Mouse (Mus musculus) CH12.LX (cell line): ENCODE data around the gene Spire2. TPM values are rescaled to one million over a fixed set of nuclear protein-coding genes. Genes with fewer than 3 reads are reported as not detected.

ENCODE experiments used
- DNase-seq: peaks from one replicate; pipeline ENCODE4 v3.0.0-alpha.2; 2013; ENCODE audit errors: extremely low read depth
- H3K27ac ChIP-seq: 2 replicates; pipeline ENCODE4 v1.5.1; 2012; ENCODE audit warnings: low read depth, mild to moderate bottlenecking, control low read depth, moderate library complexity; ENCODE audit not compliant: insufficient read depth
- H3K27me3 ChIP-seq: replicated peaks from 2 replicates; pipeline ENCODE3; 2012; ENCODE audit warnings: inconsistent platforms
- H3K36me3 ChIP-seq, 2 experiments: replicated peaks in 1 of 2; 2 replicates each; pipeline versions ENCODE3 to v1.6.1; 2012; ENCODE audit warnings: inconsistent platforms in 1 of 2, low read length in 1 of 2, mild to moderate bottlenecking in 1 of 2, mixed read lengths in 1 of 2, moderate library complexity in 1 of 2; ENCODE audit not compliant: control insufficient read depth in 1 of 2, insufficient read depth in 1 of 2
- H3K4me1 ChIP-seq, 2 experiments: 2 replicates each; pipeline ENCODE4 v1.6.1; 2012; ENCODE audit warnings: inconsistent platforms in 1 of 2, moderate library complexity in 1 of 2; ENCODE audit not compliant: insufficient read depth in 2 of 2, control insufficient read depth in 1 of 2
- H3K4me2 ChIP-seq: 2 replicates; pipeline ENCODE4 v1.6.1; 2012; ENCODE audit warnings: low read depth, mild to moderate bottlenecking, control low read depth; ENCODE audit not compliant: poor library complexity, insufficient read depth, severe bottlenecking
- H3K4me3 ChIP-seq, 3 experiments: fragments of 150-350 bp in 1 of 3; sonication (generic) in 1 of 3; replicated peaks in 1 of 3; 2 replicates each; pipeline versions ENCODE3 to v1.5.1; 2011 to 2012; ENCODE audit warnings: low read depth in 2 of 3, low read length in 2 of 3, mild to moderate bottlenecking in 2 of 3, moderate library complexity in 2 of 3, control low read depth in 1 of 3, improper control_type of control experiment in 1 of 3, inconsistent platforms in 1 of 3, mixed read lengths in 1 of 3; ENCODE audit not compliant: poor library complexity in 1 of 3
- H3K79me2 ChIP-seq: replicated peaks from 2 replicates; pipeline ENCODE4 v1.6.1; 2012; ENCODE audit warnings: mild to moderate bottlenecking, moderate library complexity; ENCODE audit not compliant: control insufficient read depth, poor library complexity, insufficient read depth, severe bottlenecking; ENCODE audit errors: extremely low read depth
- H3K9ac ChIP-seq: 2 replicates; pipeline ENCODE4 v1.6.1; 2012; ENCODE audit warnings: low read depth, mild to moderate bottlenecking, control low read depth, moderate library complexity; ENCODE audit not compliant: insufficient read depth
- H3K9me3 ChIP-seq: replicated peaks from 2 replicates; pipeline ENCODE3; 2012; ENCODE audit warnings: low read length, inconsistent platforms, mixed read lengths
- BHLHE40 ChIP-seq: IDR thresholded peaks from 2 replicates; pipeline ENCODE4 v1.6.1; 2011; ENCODE audit warnings: mild to moderate bottlenecking, low read depth, low read length, improper control_type of control experiment
- CHD1 ChIP-seq: IDR thresholded peaks from 2 replicates; pipeline ENCODE4 v1.6.1; 2012; ENCODE audit warnings: low read depth, low read length, improper control_type of control experiment, inconsistent platforms
- CHD2 ChIP-seq: IDR thresholded peaks from 2 replicates; pipeline ENCODE4 v1.6.1; 2011; ENCODE audit warnings: low read length, improper control_type of control experiment
- CTCF ChIP-seq, 2 experiments: IDR thresholded peaks in 1 of 2; conservative IDR thresholded peaks in 1 of 2; 2 replicates each; pipeline ENCODE4 v1.5.1; 2011 to 2012; ENCODE audit warnings: low read depth in 2 of 2, low read length in 2 of 2, improper control_type of control experiment in 1 of 2, inconsistent platforms in 1 of 2, mild to moderate bottlenecking in 1 of 2, moderate library complexity in 1 of 2
- E2F4 ChIP-seq: IDR thresholded peaks from 2 replicates; pipeline ENCODE4 v1.6.1; 2011; ENCODE audit warnings: low read depth, low read length, improper control_type of control experiment; ENCODE audit not compliant: insufficient replicate concordance
- ELF1 ChIP-seq: IDR thresholded peaks from 2 replicates; pipeline ENCODE4 v1.6.1; 2014; ENCODE audit warnings: low read depth, mild to moderate bottlenecking, inconsistent platforms, low read length, improper control_type of control experiment
- EP300 ChIP-seq: IDR thresholded peaks from 2 replicates; pipeline ENCODE4 v1.6.1; 2011; ENCODE audit warnings: low read length, improper control_type of control experiment
- ETS1 ChIP-seq: conservative IDR thresholded peaks from 2 replicates; pipeline ENCODE4 v1.6.1; 2012; ENCODE audit warnings: low read depth, mild to moderate bottlenecking, inconsistent platforms, low read length, improper control_type of control experiment, moderate library complexity
- GABPA ChIP-seq: IDR thresholded peaks from 2 replicates; pipeline ENCODE4 v1.6.1; 2012; ENCODE audit warnings: low read depth, low read length, improper control_type of control experiment, inconsistent platforms; ENCODE audit not compliant: insufficient replicate concordance
- HCFC1 ChIP-seq: IDR thresholded peaks from 2 replicates; pipeline ENCODE4 v1.6.1; 2012; ENCODE audit warnings: low read depth, mild to moderate bottlenecking, inconsistent platforms, low read length, improper control_type of control experiment
- IRF4 ChIP-seq: IDR thresholded peaks from 2 replicates; pipeline ENCODE4 v1.6.1; 2014; ENCODE audit warnings: low read depth, mild to moderate bottlenecking, inconsistent platforms, low read length, improper control_type of control experiment
- JUN ChIP-seq: IDR thresholded peaks from 2 replicates; pipeline ENCODE4 v1.6.1; 2011; ENCODE audit warnings: low read depth, mild to moderate bottlenecking, low read length, improper control_type of control experiment, moderate library complexity; ENCODE audit not compliant: insufficient read depth
- JUND ChIP-seq: conservative IDR thresholded peaks from 2 replicates; pipeline ENCODE4 v1.6.1; 2011; ENCODE audit warnings: low read depth, low read length, improper control_type of control experiment
- KAT2A ChIP-seq: IDR thresholded peaks from 2 replicates; pipeline ENCODE4 v1.6.1; 2012; ENCODE audit warnings: low read length, improper control_type of control experiment, inconsistent platforms; ENCODE audit not compliant: insufficient replicate concordance
- MAFK ChIP-seq: IDR thresholded peaks from 2 replicates; pipeline ENCODE4 v1.6.1; 2011; ENCODE audit warnings: low read length, improper control_type of control experiment; ENCODE audit not compliant: insufficient replicate concordance
- MAX ChIP-seq: IDR thresholded peaks from 2 replicates; pipeline ENCODE4 v1.6.1; 2011; ENCODE audit warnings: low read length, improper control_type of control experiment
- MAZ ChIP-seq: IDR thresholded peaks from 2 replicates; pipeline ENCODE4 v1.6.1; 2012; ENCODE audit warnings: low read depth, mild to moderate bottlenecking, inconsistent platforms, low read length, improper control_type of control experiment, moderate library complexity
- MEF2A ChIP-seq: IDR thresholded peaks from 2 replicates; pipeline ENCODE4 v1.6.1; 2014; ENCODE audit warnings: low read depth, mild to moderate bottlenecking, inconsistent platforms, low read length, improper control_type of control experiment, borderline replicate concordance
- MXI1 ChIP-seq: IDR thresholded peaks from 2 replicates; pipeline ENCODE4 v1.6.1; 2011; ENCODE audit warnings: mild to moderate bottlenecking, low read depth, low read length, improper control_type of control experiment
- MYC ChIP-seq: IDR thresholded peaks from 2 replicates; pipeline ENCODE4 v1.6.1; 2011; ENCODE audit warnings: low read depth, mild to moderate bottlenecking, improper control_type of control experiment, low read length
- NELFE ChIP-seq: IDR thresholded peaks from 2 replicates; pipeline ENCODE4 v1.6.1; 2011; ENCODE audit warnings: low read depth, low read length, improper control_type of control experiment
- NRF1 ChIP-seq: IDR thresholded peaks from 2 replicates; pipeline ENCODE4 v1.6.1; 2014; ENCODE audit warnings: low read depth, mild to moderate bottlenecking, inconsistent platforms, low read length, improper control_type of control experiment, moderate library complexity
- PAX5 ChIP-seq: IDR thresholded peaks from 2 replicates; pipeline ENCODE4 v1.6.1; 2012; ENCODE audit warnings: low read length, inconsistent platforms, mixed read lengths
- POLR2A ChIP-seq: IDR thresholded peaks from 2 replicates; pipeline ENCODE4 v1.6.1; 2011; ENCODE audit warnings: low read depth, mild to moderate bottlenecking, improper control_type of control experiment, low read length
- POLR2AphosphoS2 ChIP-seq: IDR thresholded peaks from 2 replicates; pipeline ENCODE4 v1.6.1; 2011; ENCODE audit warnings: low read depth, low read length, improper control_type of control experiment
- RAD21 ChIP-seq: IDR thresholded peaks from 2 replicates; pipeline ENCODE4 v1.6.1; 2011; ENCODE audit warnings: low read depth, mild to moderate bottlenecking, low read length, improper control_type of control experiment, moderate library complexity
- RCOR1 ChIP-seq: conservative IDR thresholded peaks from 2 replicates; pipeline ENCODE4 v1.6.1; 2012; ENCODE audit warnings: low read depth, mild to moderate bottlenecking, inconsistent platforms, low read length, improper control_type of control experiment
- SIN3A ChIP-seq: IDR thresholded peaks from 2 replicates; pipeline ENCODE4 v1.6.1; 2012; ENCODE audit warnings: low read length, improper control_type of control experiment, inconsistent platforms
- SMC3 ChIP-seq: IDR thresholded peaks from 2 replicates; pipeline ENCODE4 v1.6.1; 2011; ENCODE audit warnings: low read depth, low read length, improper control_type of control experiment
- TBP ChIP-seq: conservative IDR thresholded peaks from 2 replicates; pipeline ENCODE4 v1.6.1; 2011; ENCODE audit warnings: low read depth, low read length, improper control_type of control experiment
- TCF12 ChIP-seq: IDR thresholded peaks from 2 replicates; pipeline ENCODE4 v1.6.1; 2014; ENCODE audit warnings: low read depth, mild to moderate bottlenecking, inconsistent platforms, low read length, improper control_type of control experiment
- UBTF ChIP-seq: IDR thresholded peaks from 2 replicates; pipeline ENCODE4 v1.6.1; 2012; ENCODE audit warnings: low read depth, mild to moderate bottlenecking, inconsistent platforms, low read length, improper control_type of control experiment, moderate library complexity
- USF1 ChIP-seq: IDR thresholded peaks from 2 replicates; pipeline ENCODE4 v1.6.1; 2014; ENCODE audit warnings: low read depth, mild to moderate bottlenecking, inconsistent platforms, low read length, improper control_type of control experiment
- USF2 ChIP-seq: conservative IDR thresholded peaks from 2 replicates; pipeline ENCODE4 v1.6.1; 2011; ENCODE audit warnings: low read depth, low read length, improper control_type of control experiment
- ZC3H11A ChIP-seq: IDR thresholded peaks from 2 replicates; pipeline ENCODE4 v1.6.1; 2012; ENCODE audit warnings: low read depth, mild to moderate bottlenecking, inconsistent platforms, low read length, improper control_type of control experiment
- ZKSCAN1 ChIP-seq: IDR thresholded peaks from 2 replicates; pipeline ENCODE4 v1.6.1; 2012; ENCODE audit warnings: low read depth, inconsistent platforms, low read length, improper control_type of control experiment, borderline replicate concordance
- ZMIZ1 ChIP-seq: IDR thresholded peaks from 2 replicates; pipeline ENCODE4 v1.6.1; 2012; ENCODE audit warnings: low read depth, mild to moderate bottlenecking, inconsistent platforms, low read length, improper control_type of control experiment
- ZNF384 ChIP-seq: IDR thresholded peaks from 2 replicates; pipeline ENCODE4 v1.6.1; 2012; ENCODE audit warnings: low read depth, low read length, improper control_type of control experiment, inconsistent platforms
- dilution Hi-C: fragments of 300-500 bp; cut with MboI; formaldehyde crosslinking; loops from 2 replicates; pipeline ENCODE4 v1.14.3; 2020; ENCODE audit warnings: low sequenced_read_pairs; ENCODE audit not compliant: extremely low pct_unique_long_range_greater_than_20kb, extremely low pct_ligation_motif_present
- in situ Hi-C: fragments of 300-500 bp; cut with MboI; formaldehyde crosslinking; loops from 3 replicates; pipeline ENCODE4 v1.14.3; 2019; ENCODE audit warnings: low sequenced_read_pairs, low pct_ligation_motif_present, low pct_unique_long_range_greater_than_20kb, mixed read lengths
- polyA plus RNA-seq: library from polyadenylated mRNA; unstranded; fragments of >175 nt; gene quantifications from 2 replicates; pipeline ENCODE4 v1.2.1, GENCODE M21; 2012; ENCODE audit warnings: low read depth; ENCODE audit not compliant: insufficient read length
- total RNA-seq, 2 experiments: library from RNA; depleted of rRNA; stranded (reverse); fragments of 300-350 nt in 1 of 2; fragments of >200 nt in 1 of 2; gene quantifications; 2 replicates each; pipeline ENCODE4 v1.2.3; 2012 to 2014

The Spire2 gene
- total and polyA plus RNA-seq, 3 experiments, result 1.1 to 2.9 (median 2.6) TPM

GRCm38 (mm10) chr8:123287362-123287761, 45.2 kb upstream of the Spire2 start:
- peak overlapping the region in 1 of 3 experiments; percentile 15 for H3K4me3 ChIP-seq
- H3K4me1 ChIP-seq, result peaks cover 17 to 39% of the 10 kb centered on the region in 2 experiments
- peak overlapping the region; percentile 75 for H3K27ac ChIP-seq
- H3K27me3 ChIP-seq, result no peaks in the 10 kb centered on the region
- no peaks in the 10 kb centered on the region for H3K9me3 ChIP-seq
- H3K79me2 ChIP-seq, result no peaks in the 10 kb centered on the region
- in situ Hi-C loops, result loop anchor here (5.0 kb wide), 1 partner anchor 40 kb away; no protein-coding TSS in a partner anchor
- peak; percentile 61 for DNase-seq
- H3K36me3 ChIP-seq, result peaks cover 30 to 78% of the 10 kb centered on the region in 2 experiments
- peak overlapping the region; percentile 25; the same call in 1 of the 2 replicates for H3K4me2 ChIP-seq
- no peak overlapping the region for H3K9ac ChIP-seq
- TF ChIP-seq PAX5 (no peak), NRF1 (no peak), IRF4 (peak; percentile 85), MAZ (no peak), MXI1 (peak; percentile 63; the same call in 1 of the 2 replicates), MAX (no peak; the same call in 1 of the 2 replicates), RAD21 (no peak), POLR2A (peak; percentile 32; the same call in 1 of the 2 replicates), MAFK (no peak), UBTF (no peak), SIN3A (peak; percentile 78), USF2 (no peak), EP300 (peak; percentile 70), ZC3H11A (no peak), CTCF (conservative IDR thresholded peaks at IDR 0.05 in 1 of 2, IDR thresholded peaks at IDR 0.05 in 1 of 2; ENCODE audit: low read depth in 2 of 2, low read length in 2 of 2) (no peak), NELFE (no peak), CHD2 (no peak), KAT2A (no peak), GABPA (no peak), TCF12 (peak; percentile 50; the same call in 1 of the 2 replicates), ELF1 (peak; percentile 54), SMC3 (no peak), CHD1 (no peak), HCFC1 (no peak), BHLHE40 (peak; percentile 93), JUN (peak; percentile 59), MEF2A (0 out of 2 replicates have a peak, but pooled peaks have one; percentile 31), JUND (peak; percentile 66), TBP (no peak), USF1 (no peak), RCOR1 (peak; percentile 75; the same call in 1 of the 2 replicates), E2F4 (no peak), POLR2AphosphoS2 (no peak), ZMIZ1 (no peak), ZNF384 (no peak), ZKSCAN1 (no peak), ETS1 (peak; percentile 92), MYC (peak; percentile 59; the same call in 1 of the 2 replicates)
- dilution Hi-C loops, result no loop called here
